Mouse (Mus musculus) olfactory bulb, adult 2 months (tissue): ENCODE data around the gene Ube2a. TPM values are rescaled to one million over a fixed set of nuclear protein-coding genes. Genes with fewer than 3 reads are reported as not detected.

Source experiments
- H3K27ac ChIP-seq: fragments of 200-500 bp; 2 replicates; pipeline ENCODE4 v1.5.1; 2012; ENCODE audit warnings: low read depth, low read length; ENCODE audit not compliant: insufficient read depth
- H3K4me1 ChIP-seq: fragments of 200-500 bp; 2 replicates; pipeline ENCODE4 v1.6.1; 2012; ENCODE audit warnings: low read length; ENCODE audit not compliant: control insufficient read depth, insufficient read depth
- H3K4me3 ChIP-seq: fragments of 200-500 bp; 2 replicates; pipeline ENCODE4 v1.5.1; 2012; ENCODE audit warnings: mild to moderate bottlenecking, low read depth, low read length, moderate library complexity; ENCODE audit not compliant: insufficient read depth
- CTCF ChIP-seq: fragments of 200-500 bp; IDR thresholded peaks from 2 replicates; pipeline ENCODE4 v1.5.1; 2012; ENCODE audit warnings: low read depth, mild to moderate bottlenecking, low read length, moderate library complexity; ENCODE audit not compliant: insufficient read depth
- POLR2A ChIP-seq: fragments of 200-500 bp; IDR thresholded peaks from 2 replicates; pipeline ENCODE4 v1.6.1; 2012; ENCODE audit warnings: mild to moderate bottlenecking, low read depth, low read length, moderate library complexity; ENCODE audit not compliant: insufficient read depth
- WGBS: fragments of 180-500 bp; shearing (Covaris S2); methylation state at CpG from one replicate; pipeline ENCODE4 v1.1.7; 2018; 5-methylcytosine and 5-hydroxymethylcytosine counted together
- polyA plus RNA-seq: library from polyadenylated mRNA; stranded (reverse); fragments of >200 nt; gene quantifications from 2 replicates; pipeline ENCODE4 v1.2.4, GENCODE M21; 2012; ENCODE audit warnings: low replicate concordance; ENCODE audit not compliant: missing spikeins, insufficient read depth, insufficient read length

Ube2a gene
- not detected in 2 replicates for polyA plus RNA-seq

- Histone ChIP-seq H3K27ac (peak within 1 kb of the TSS; percentile 37; the same call in 1 of the 2 replicates), H3K4me1 (0 out of 2 replicates have a peak, but pooled peaks cover 2% of the 10 kb centered on the region), H3K4me3 (peak within 1 kb of the TSS; percentile 75)
- no peak for TF ChIP-seq CTCF
- TF ChIP-seq POLR2A, result no peak
- WGBS, result 12% methylated on average over 8 of the region's 8 CpGs
Observed at GRCm38 (mm10) chrX:36873765-36874164, at the start of gene Ube2a, which contains the start of gene C330007P06Rik. Gene Ube2a, plus strand, starts transcription at chrX:36873900. Gene C330007P06Rik, minus strand, starts transcription at chrX:36874111.

DNA sequence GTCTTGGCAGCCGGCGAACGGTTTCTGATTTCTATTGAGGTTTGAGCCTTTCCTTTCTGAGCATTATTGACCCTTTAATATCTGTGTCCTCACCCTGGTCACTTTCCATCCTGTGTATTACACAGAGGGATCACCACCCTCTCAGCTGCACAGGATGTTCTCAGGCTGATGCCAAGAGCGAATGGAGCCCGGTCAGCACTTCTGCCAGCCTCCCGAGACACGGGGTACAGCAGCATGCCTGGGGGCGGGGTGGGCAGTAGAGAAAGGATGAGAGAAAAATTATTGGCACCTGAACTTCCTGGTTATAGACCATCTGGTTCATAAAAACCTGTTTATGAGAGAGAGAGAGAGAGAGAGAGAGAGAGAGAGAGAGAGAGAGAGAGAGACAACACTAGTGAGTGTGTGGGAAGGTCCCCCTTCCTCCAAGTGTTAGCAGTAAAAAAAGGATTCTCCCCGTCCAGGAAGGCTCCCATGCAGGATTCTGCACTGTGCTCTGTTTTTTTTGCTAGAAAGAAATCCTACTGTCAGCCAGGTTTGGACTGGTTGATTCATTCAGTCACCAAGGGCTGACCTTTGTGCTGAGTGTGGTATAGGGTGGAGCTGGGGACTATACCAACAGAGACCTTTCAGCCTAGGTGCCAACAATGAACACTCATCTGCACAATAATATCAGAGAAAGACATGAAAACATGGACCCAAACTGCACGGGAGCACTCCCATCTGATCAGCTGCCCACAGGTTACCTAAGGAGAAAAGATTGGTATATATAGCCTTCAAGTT lies 49.6 kb upstream of the Ube2a start:
- no peak for TF ChIP-seq POLR2A
- no peak for TF ChIP-seq CTCF
- WGBS, result 85% methylated on average over 10 of the region's 10 CpGs
- Histone ChIP-seq H3K4me1 (no peaks in the 10 kb centered on the region), H3K4me3 (no peak overlapping the region), H3K27ac (no peak overlapping the region)

- Histone ChIP-seq H3K4me1 (no peaks in the 10 kb centered on the region), H3K27ac (no peak overlapping the region), H3K4me3 (no peak overlapping the region)
- 63% methylated on average over 2 of the region's 2 CpGs for WGBS
- no peak for TF ChIP-seq POLR2A
Observed at GRCm38 (mm10) chrX:36825032-36825431, 48.7 kb upstream of the Ube2a start.

- TF ChIP-seq CTCF, result no peak
- TF ChIP-seq POLR2A, result no peak
- no peak overlapping the region for H3K27ac ChIP-seq
- 99% methylated on average over 4 of the region's 5 CpGs for WGBS
- no peaks in the 10 kb centered on the region for H3K4me1 ChIP-seq
- H3K4me3 ChIP-seq, result no peak overlapping the region
Observed at GRCm38 (mm10) chrX:36826873-36827272, 46.8 kb upstream of the Ube2a start.

DNA sequence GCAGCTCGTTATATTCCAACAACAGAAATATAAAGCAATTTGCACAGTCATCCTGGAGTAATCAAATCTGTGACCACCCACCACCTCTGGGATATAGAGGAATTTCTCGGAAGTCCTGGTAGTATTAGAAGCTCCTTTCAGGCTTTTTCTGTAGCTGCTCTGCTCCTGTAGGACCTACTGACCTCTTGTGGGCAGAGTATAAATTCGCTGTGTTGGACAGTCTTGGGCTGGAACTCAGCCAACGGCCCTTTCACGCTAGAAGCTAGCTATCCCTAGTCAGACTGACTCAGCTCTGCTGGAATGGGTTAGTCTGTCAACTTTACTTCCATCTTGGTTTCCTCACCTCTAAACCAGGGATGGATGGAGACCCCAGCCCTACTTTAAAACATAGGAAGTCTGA lies 43.4 kb upstream of the Ube2a start:
- 36% methylated on average over 5 of the region's 5 CpGs for WGBS
- peaks cover 4% of the 10 kb centered on the region; the same call in 1 of the 2 replicates for H3K4me1 ChIP-seq

GRCm38 (mm10) chrX:36831632-36832031 lies 42.1 kb upstream of the Ube2a start:
- TF ChIP-seq POLR2A (no peak), CTCF (no peak)
- Histone ChIP-seq H3K4me1 (peaks cover 4% of the 10 kb centered on the region; the same call in 1 of the 2 replicates), H3K27ac (no peak overlapping the region), H3K4me3 (no peak overlapping the region)
- 76% methylated on average over 4 of the region's 4 CpGs for WGBS

More for the DNA sequence above, 43.4 kb upstream of the Ube2a start:
- H3K4me3 ChIP-seq, result no peak overlapping the region
- H3K27ac ChIP-seq, result no peak overlapping the region
- TF ChIP-seq POLR2A, result no peak
- TF ChIP-seq CTCF, result no peak

DNA sequence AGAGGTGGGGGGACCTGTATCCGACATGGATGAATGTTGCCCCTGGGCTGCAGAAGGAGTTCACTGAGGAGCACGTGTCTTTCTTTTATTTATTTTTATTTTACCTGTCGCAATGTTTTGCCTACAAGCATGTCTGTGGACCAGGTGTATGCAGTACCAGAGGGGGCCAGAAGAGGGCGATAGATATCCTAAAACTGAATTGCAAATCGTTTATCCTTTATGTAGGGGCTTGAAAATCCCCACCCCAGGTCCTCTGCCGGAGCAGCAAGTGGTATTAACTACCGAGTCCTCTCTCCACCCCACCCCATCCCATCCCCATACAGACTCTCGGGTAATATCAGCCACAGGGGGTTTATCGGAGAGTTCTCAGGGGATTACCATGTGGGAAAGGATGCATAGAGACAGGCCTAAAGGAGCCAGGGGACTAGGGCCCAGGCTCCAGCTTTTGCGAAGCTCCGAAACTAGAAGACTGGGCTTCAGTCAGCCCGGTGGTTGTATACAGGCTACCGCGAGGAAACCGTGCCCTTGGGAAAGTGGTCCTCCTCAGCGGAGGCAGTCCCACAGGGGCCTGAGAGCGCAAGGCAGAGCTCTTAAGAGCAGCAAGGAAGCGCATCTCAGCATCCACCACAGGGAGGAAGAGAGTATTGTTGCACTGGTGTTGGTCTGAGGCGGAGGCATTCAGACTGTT lies 40.2 kb upstream of the Ube2a start:
- Histone ChIP-seq H3K4me1 (peaks cover 4% of the 10 kb centered on the region; the same call in 1 of the 2 replicates), H3K27ac (no peak overlapping the region), H3K4me3 (no peak overlapping the region)
- TF ChIP-seq CTCF (no peak), POLR2A (no peak)
- 26% methylated on average over 19 of the region's 19 CpGs for WGBS

DNA sequence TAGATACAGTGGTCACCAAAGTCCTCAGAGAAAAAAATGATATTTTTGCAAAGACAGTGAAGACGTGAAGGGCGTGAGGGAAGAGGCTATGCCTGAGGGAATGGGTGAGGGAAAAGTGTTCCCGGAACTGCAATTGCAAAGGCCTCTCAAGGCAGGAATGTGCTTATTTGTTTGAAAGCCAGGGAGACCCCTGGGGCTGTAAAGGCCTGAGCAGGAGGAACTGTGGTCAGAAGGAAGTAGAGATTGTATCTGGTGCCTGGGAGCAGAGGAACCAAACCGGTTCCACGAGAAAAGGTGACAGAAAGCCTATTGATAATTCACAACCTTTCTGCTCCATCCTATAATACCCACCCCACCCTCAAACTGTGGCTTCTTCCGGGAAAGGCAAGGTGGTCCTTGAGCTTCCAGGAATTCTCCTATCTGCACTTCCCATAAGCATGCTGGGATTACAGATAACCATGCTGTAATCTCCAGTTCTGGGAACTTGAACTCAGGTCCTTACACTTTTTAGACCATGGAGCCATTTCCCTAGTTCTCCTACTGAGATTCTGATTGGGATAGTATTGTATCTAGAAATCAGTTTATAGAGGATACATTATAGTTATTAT lies 36.5 kb upstream of the Ube2a start:
- WGBS, result 81% methylated on average over 6 of the region's 6 CpGs
- Histone ChIP-seq H3K4me3 (no peak overlapping the region), H3K4me1 (peaks cover 4% of the 10 kb centered on the region; the same call in 1 of the 2 replicates), H3K27ac (no peak overlapping the region)
- TF ChIP-seq CTCF (no peak), POLR2A (no peak)

DNA sequence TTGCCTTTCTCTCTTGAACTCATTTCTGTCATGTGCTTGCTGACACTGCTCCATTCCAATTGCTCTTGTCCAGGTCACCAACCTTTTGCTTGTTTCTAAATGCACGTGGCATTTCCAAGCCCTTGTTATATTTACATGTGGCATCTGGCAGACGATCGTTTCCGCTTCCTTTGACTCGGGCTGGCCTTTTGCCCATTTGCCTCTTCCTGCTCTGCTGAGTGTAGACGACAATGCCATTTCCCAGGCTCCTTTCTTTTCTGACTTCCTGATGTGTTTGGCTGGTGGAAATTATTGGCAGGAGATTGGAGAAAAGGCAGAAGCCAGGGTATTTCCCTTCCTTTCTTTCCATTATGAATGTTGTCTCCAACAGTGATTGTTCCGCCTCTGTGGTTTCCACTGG lies 34.3 kb upstream of the Ube2a start:
- no peaks in the 10 kb centered on the region for H3K4me1 ChIP-seq
- TF ChIP-seq CTCF (no peak), POLR2A (no peak)
- 46% methylated on average over 7 of the region's 7 CpGs for WGBS
- no peak overlapping the region for H3K27ac ChIP-seq
- no peak overlapping the region for H3K4me3 ChIP-seq
